Mouse (Mus musculus) kidney, embryonic 15.5 days (tissue): ENCODE measurements around the gene Sphk1. TPM values are rescaled to one million over a fixed set of nuclear protein-coding genes. Genes with fewer than 3 reads are reported as not detected.

Experiments
- ATAC-seq: fragments of 200-750 bp; cut with Nextera tagmentation; replicated peaks from 2 replicates; pipeline ENCODE4 v1.8.0; 2017; ENCODE audit warnings: moderate TSS enrichment; ENCODE audit not compliant: low FRiP score
- H3K27ac ChIP-seq: fragments of 300-500 bp; sonication (generic); 2 replicates; pipeline ENCODE4 v1.5.1; 2015; ENCODE audit warnings: mild to moderate bottlenecking, inconsistent platforms
- H3K27me3 ChIP-seq: fragments of 300-500 bp; sonication (generic); 2 replicates; pipeline ENCODE4 v1.6.1; 2015; ENCODE audit warnings: inconsistent platforms
- H3K36me3 ChIP-seq: fragments of 300-500 bp; sonication (generic); 2 replicates; pipeline ENCODE4 v1.6.1; 2015; ENCODE audit warnings: inconsistent platforms
- H3K4me1 ChIP-seq: fragments of 300-500 bp; sonication (generic); 2 replicates; pipeline ENCODE4 v1.6.1; 2015; ENCODE audit warnings: inconsistent platforms
- H3K4me2 ChIP-seq: fragments of 300-500 bp; sonication (generic); 2 replicates; pipeline ENCODE4 v1.6.1; 2015; ENCODE audit warnings: moderate library complexity, mild to moderate bottlenecking, inconsistent platforms
- H3K4me3 ChIP-seq: fragments of 300-500 bp; sonication (generic); replicated peaks from 2 replicates; pipeline ENCODE4 v1.5.1; 2015; ENCODE audit warnings: mild to moderate bottlenecking, inconsistent platforms
- H3K9ac ChIP-seq: fragments of 300-500 bp; sonication (generic); 2 replicates; pipeline ENCODE4 v1.6.1; 2015; ENCODE audit warnings: mild to moderate bottlenecking, inconsistent platforms
- H3K9me3 ChIP-seq: fragments of 300-500 bp; sonication (generic); replicated peaks from 2 replicates; pipeline ENCODE4 v1.6.1; 2016; ENCODE audit warnings: inconsistent platforms
- WGBS: fragments of 180-500 bp; shearing (Covaris S2); methylation state at CpG from one replicate; pipeline ENCODE4 v1.1.7; 2015; ENCODE audit warnings: mixed read lengths; 5-methylcytosine and 5-hydroxymethylcytosine counted together
- polyA plus RNA-seq: library from polyadenylated mRNA; unstranded; fragments of >200 nt; fragmentation: Nextera tagmentation; extraction: Ambion mirVana; gene quantifications from 2 replicates; pipeline ENCODE4 v1.2.1, GENCODE M21; 2015

Sphk1 gene
- polyA plus RNA-seq, 1 experiment from 2014 or later, result 6.3 TPM

DNA sequence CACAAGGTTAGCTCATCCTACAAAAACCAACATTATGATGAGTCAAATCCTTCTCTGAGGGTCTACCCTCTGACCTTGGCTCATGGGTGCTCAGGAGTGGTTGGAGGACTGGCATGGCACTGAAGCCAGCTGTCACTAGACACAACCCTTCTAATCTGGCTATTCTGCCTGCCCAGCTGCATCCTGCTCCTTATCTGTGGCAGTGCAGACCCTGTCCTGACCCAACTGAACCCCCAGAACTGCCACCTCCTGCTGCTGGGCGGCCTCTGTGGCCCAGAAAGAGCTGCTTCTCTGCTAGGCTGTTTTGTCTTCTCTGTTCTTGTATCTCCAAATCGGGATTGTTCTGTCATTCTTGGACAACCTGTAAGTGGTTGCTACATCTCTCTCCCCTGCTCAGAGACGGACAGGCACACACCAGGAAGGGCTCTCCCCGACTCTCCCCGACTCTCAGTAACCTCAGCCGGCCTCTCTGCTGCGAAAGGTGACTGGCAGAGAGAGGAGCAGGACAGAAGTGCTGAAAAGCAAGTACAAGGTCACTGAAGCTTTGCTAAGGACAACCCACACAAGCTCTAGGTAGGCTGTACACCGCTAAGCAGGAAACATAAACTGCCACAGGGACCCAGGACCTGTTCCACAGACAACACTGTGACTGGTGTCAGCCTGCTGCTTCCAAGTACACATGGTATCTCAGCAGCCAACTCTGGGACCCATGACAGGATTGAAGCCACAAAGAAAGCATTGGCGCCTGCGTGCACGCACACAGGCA, 18.7 kb downstream of the Sphk1 start:
- no peak overlapping the region for H3K27ac ChIP-seq
- no peaks in the 10 kb centered on the region for H3K9me3 ChIP-seq
- H3K27me3 ChIP-seq, result no peaks in the 10 kb centered on the region
- no peak for ATAC-seq
- H3K36me3 ChIP-seq, result peaks cover 37% of the 10 kb centered on the region
- no peak overlapping the region for H3K9ac ChIP-seq
- WGBS, result 76% methylated on average over 11 of the region's 11 CpGs
- H3K4me1 ChIP-seq, result peaks cover 26% of the 10 kb centered on the region
- no peak overlapping the region for H3K4me3 ChIP-seq
- H3K4me2 ChIP-seq, result no peak overlapping the region

DNA sequence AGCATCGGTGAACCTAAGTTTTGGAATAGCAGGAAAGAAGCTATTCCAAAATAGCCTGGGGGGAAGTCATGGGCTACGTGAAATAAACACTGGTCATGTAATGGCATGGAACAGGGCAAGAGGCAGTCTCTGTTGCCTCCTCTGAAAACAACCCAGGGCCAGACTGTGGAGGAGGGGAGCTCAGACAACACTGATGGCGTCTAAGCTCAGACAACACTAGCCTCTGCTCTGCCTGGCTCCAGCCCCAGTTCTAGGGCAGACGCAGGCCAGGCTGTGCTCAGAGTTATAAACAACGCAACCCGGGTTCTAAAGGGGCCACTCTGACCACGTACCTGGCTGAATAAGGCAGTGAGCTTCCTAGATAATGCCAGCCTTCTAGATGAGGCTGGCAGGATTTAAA, 20.0 kb downstream of the Sphk1 start:
- Histone ChIP-seq H3K27me3 (no peaks in the 10 kb centered on the region), H3K9me3 (no peaks in the 10 kb centered on the region), H3K4me2 (no peak overlapping the region), H3K4me3 (no peak overlapping the region), H3K27ac (peak overlapping the region; percentile 24; the same call in 1 of the 2 replicates), H3K36me3 (peaks cover 24% of the 10 kb centered on the region), H3K4me1 (peaks cover 37% of the 10 kb centered on the region), H3K9ac (no peak overlapping the region)
- ATAC-seq, result no peak
- 47% methylated on average over 7 of the region's 7 CpGs for WGBS

DNA sequence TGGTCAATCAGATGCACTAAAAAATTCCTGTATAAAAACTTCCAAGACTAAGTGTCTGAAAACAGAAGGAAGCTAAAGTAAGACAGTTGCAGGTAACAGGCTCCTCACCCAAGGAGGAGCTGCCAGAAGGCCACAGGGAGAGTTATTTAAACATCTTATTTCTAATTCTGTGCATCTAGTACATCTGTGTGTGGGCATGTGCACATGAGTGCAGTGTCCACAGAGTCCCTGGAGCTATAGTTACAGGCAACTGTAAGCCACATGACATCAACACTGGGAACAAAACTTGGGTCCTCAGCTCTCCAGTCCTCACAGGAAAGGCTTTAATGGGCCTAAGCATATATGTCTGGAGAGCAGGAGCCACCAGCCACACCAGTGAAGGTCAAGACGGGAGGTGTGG, 21.5 kb downstream of the Sphk1 start:
- WGBS, result 42% methylated on average over 1 of the region's 1 CpGs
- H3K4me1 ChIP-seq, result peaks cover 50% of the 10 kb centered on the region
- ATAC-seq, result no peak
- H3K9ac ChIP-seq, result no peak overlapping the region
- no peak overlapping the region for H3K27ac ChIP-seq
- H3K36me3 ChIP-seq, result peaks cover 10% of the 10 kb centered on the region; the same call in 1 of the 2 replicates
- no peak overlapping the region for H3K4me2 ChIP-seq
- H3K9me3 ChIP-seq, result no peaks in the 10 kb centered on the region
- H3K27me3 ChIP-seq, result no peaks in the 10 kb centered on the region
- H3K4me3 ChIP-seq, result no peak overlapping the region

DNA sequence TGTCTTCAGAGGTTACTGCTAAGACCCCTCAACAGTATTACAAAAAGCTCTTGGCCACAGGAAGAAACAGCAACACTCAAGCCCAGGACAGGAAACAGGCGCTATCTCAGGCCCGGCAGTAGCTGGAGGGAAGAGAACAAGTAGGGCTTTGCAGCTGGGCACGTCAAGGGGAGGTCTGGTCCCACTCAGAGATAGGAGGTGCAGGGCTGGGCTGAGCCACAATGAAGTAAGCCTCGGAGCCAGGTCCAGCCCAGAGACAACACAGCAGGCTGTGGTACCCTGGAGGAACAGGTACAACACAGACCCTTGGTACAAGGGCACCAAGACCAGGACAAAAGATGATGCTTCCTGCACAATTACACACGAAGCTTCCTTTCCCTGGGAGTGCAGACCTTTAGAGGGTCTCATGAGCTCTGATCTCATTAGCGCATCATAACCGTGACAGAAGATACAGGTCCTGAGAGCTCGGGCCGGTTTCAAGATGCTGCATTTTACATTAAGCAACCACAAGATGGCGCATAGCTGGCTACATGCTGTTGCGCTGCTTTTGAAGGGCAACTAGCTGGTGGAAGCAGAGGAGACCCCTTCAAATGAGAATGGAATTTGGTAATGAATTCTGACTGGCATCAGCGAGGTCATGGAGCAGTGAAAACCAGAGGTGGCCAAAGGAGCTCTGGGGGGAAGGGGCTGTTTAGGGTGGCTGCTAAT, 23.6 kb downstream of the Sphk1 start:
- no peaks in the 10 kb centered on the region for H3K36me3 ChIP-seq
- ATAC-seq, result no peak
- H3K9ac ChIP-seq, result no peak overlapping the region
- H3K4me3 ChIP-seq, result no peak overlapping the region
- H3K4me1 ChIP-seq, result peaks cover 50% of the 10 kb centered on the region
- no peaks in the 10 kb centered on the region for H3K9me3 ChIP-seq
- WGBS, result 43% methylated on average over 12 of the region's 12 CpGs
- H3K4me2 ChIP-seq, result no peak overlapping the region
- no peak overlapping the region for H3K27ac ChIP-seq
- H3K27me3 ChIP-seq, result no peaks in the 10 kb centered on the region

DNA sequence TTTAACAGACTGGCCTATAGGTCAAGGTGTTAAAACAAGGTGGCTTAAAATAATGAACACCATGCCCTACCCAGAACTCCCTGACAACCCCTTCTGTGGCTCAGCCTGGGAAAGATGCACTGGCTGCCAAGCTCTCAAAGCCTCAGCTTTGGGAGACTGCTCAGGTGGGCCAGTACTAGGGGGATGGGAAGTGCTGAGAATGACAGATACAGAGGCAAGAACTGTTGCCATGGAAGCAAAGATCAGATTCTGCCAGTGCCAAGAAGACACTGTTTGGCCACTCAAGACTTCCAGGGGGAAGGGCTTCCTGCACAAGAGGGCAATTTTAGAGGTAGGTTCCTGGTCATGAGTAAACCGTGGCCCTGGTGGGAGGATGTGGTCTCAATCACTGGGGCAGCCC, 24.8 kb downstream of the Sphk1 start:
- Histone ChIP-seq H3K9me3 (no peaks in the 10 kb centered on the region), H3K27me3 (no peaks in the 10 kb centered on the region), H3K4me2 (no peak overlapping the region), H3K4me1 (peaks cover 39% of the 10 kb centered on the region), H3K36me3 (no peaks in the 10 kb centered on the region), H3K9ac (no peak overlapping the region), H3K4me3 (no peak overlapping the region), H3K27ac (0 out of 2 replicates have a peak overlapping the region, but pooled peaks have one; percentile 37)
- ATAC-seq, result no peak
- 38% methylated on average over 1 of the region's 1 CpGs for WGBS

DNA sequence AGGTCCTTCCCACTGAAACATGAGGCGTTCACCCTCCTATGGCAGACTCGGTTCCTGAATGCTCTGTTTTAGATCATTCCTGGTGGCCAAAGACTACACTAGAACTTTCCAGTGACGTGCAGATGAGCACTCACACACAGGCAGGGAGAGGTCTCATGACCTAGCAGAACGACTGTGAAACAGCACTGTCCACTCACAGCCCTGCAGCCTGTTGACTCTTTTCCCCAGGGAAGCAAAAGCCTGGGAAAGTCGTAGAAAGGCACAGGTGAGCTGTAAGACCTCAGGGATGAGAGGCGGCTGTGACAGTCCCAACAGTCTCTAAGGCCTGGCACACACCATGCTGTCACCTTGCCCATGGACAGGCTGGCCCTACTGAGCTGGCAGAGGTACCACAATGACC, 25.6 kb downstream of the Sphk1 start:
- Histone ChIP-seq H3K4me2 (no peak overlapping the region), H3K9ac (no peak overlapping the region), H3K27ac (0 out of 2 replicates have a peak overlapping the region, but pooled peaks have one; percentile 37), H3K27me3 (no peaks in the 10 kb centered on the region), H3K4me1 (peaks cover 32% of the 10 kb centered on the region), H3K9me3 (no peaks in the 10 kb centered on the region), H3K4me3 (no peak overlapping the region), H3K36me3 (no peaks in the 10 kb centered on the region)
- 0 out of 2 replicates have a peak, but pooled peaks have one; percentile 23 for ATAC-seq
- 42% methylated on average over 6 of the region's 6 CpGs for WGBS

DNA sequence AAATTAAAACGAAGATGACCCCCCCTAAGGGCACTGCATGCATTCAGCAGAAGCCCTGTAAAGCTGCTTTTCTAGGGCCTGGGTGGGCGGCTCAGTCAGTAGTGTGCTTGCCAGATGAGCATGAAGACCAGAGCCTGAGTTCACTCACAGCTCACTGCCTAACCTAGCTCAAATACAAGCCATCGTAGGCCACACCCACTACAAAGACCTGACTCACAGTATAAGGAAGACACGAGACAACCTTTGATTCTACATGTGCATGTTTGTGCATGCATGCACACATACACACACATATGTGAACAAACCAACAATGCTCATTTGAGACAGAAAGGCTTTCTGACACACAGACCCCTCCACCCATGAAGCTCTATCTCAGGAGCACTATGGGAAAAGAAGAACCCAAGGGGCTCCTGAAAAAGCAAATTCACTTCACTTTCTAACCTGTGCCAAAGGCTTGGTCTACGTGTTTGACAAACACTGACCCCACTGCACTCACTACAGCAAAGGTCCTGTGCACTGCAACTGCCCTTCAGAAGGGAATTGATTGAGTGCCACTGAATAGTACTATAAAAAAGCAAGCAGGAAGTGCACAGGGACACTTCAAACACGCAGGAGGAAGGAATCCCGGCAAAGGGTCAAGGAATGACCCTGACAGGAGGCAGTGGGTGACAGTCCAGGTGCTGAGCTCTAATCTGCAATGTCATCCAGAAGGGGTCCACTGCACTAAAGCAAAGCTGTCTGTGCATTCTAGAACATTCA, 34.7 kb downstream of the Sphk1 start:
- Histone ChIP-seq H3K36me3 (no peaks in the 10 kb centered on the region), H3K27me3 (no peaks in the 10 kb centered on the region), H3K9ac (no peak overlapping the region), H3K27ac (no peak overlapping the region), H3K4me2 (no peak overlapping the region), H3K4me1 (peaks cover 5% of the 10 kb centered on the region), H3K4me3 (no peak overlapping the region), H3K9me3 (no peaks in the 10 kb centered on the region)
- ATAC-seq, result no peak
- 45% methylated on average over 7 of the region's 7 CpGs for WGBS

DNA sequence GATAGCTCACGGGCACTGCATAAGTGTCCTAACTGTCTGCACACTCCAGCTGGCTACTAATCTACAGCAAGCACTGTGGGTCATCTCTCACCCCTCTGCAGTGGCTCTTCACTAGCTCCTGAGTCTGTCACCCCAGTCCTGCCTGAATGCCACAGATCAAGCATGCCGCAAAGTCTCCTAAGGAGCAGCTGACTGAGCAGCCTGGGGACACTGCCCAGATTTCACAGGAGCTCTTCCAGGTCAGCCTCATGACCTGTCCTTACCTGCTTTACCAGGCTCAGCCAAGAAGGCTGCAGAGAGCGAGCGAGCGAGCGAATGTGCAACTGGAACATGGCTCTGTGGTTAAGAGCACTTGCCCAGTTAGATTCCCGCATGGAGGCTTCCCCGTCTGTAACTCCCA, 36.8 kb downstream of the Sphk1 start:
- Histone ChIP-seq H3K4me3 (no peak overlapping the region), H3K9ac (no peak overlapping the region), H3K9me3 (no peaks in the 10 kb centered on the region), H3K4me1 (peaks cover 13% of the 10 kb centered on the region), H3K27ac (no peak overlapping the region), H3K36me3 (no peaks in the 10 kb centered on the region), H3K4me2 (no peak overlapping the region), H3K27me3 (no peaks in the 10 kb centered on the region)
- ATAC-seq, result no peak
- WGBS, result 85% methylated on average over 8 of the region's 8 CpGs

DNA sequence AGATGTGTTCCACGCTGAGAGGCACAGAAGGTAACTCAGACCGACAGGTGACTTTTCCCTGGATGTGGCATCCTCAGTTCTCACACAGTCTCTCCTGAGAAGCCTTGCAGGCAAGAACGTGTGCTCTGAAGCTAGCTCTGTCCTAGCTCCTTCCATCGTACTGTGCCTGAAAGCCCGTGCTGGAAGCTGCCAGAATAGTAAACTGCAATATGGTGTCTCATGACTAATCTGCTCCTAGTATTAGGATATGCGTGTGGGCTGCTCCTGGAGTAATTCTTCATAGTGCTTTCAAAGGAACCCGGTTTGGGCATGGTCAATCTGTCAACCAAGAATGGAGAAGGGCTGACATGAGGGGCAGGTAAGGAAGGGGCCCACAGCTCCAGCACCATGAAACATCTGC, 40.1 kb downstream of the Sphk1 start:
- no peak for ATAC-seq
- H3K9me3 ChIP-seq, result no peaks in the 10 kb centered on the region
- H3K36me3 ChIP-seq, result no peaks in the 10 kb centered on the region
- no peak overlapping the region for H3K9ac ChIP-seq
- no peak overlapping the region for H3K4me3 ChIP-seq
- H3K4me1 ChIP-seq, result peaks cover 41% of the 10 kb centered on the region
- H3K27me3 ChIP-seq, result no peaks in the 10 kb centered on the region
- WGBS, result 78% methylated on average over 7 of the region's 7 CpGs
- no peak overlapping the region for H3K4me2 ChIP-seq
- no peak overlapping the region for H3K27ac ChIP-seq

DNA sequence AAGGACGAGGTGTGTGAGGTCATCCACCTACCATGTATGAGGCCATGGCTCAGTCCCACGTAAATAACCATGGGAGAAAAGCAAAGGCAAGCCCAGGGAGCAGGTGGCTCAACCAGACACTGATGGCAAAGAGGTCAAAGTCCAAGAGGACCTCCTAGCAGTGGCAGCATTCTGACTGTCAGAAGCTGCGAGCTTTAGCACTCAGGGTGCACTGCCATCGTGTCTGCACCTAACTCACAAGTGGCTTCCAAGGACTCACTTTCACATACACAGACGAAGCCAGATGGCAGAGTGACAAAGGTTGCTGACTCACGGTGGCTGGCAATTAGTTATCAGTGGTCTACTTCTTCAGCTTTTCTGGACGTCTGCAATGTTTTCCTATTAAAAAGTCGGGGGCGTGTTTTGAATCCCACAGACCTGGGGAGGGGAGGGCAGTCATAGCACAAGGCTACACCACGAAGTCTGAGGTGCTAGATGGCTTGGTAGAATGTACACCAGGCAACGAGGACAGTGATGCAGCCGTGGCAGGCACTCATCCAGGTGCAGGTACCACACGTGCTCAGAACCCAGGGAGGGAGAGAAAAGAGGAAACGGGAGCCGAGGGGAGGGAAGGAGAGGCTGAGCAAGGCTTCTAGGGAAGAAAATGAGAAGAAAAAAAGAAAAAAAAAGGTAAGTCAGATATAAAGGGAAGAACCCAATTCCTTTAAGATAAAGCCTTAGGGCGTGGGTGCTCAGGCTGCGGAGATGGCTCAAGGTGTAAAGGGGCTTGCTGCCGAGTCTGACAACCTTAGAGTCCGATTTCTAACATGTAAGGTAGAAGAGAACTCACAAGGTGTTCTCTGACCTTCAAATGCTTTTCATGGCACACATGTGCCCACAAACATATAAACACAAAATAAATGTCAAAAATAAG, 41.3 kb downstream of the Sphk1 start:
- Histone ChIP-seq H3K36me3 (no peaks in the 10 kb centered on the region), H3K27me3 (no peaks in the 10 kb centered on the region), H3K27ac (no peak overlapping the region), H3K4me3 (no peak overlapping the region), H3K9ac (no peak overlapping the region), H3K4me2 (no peak overlapping the region), H3K4me1 (peaks cover 51% of the 10 kb centered on the region), H3K9me3 (no peaks in the 10 kb centered on the region)
- WGBS, result 63% methylated on average over 19 of the region's 19 CpGs
- no peak for ATAC-seq

DNA sequence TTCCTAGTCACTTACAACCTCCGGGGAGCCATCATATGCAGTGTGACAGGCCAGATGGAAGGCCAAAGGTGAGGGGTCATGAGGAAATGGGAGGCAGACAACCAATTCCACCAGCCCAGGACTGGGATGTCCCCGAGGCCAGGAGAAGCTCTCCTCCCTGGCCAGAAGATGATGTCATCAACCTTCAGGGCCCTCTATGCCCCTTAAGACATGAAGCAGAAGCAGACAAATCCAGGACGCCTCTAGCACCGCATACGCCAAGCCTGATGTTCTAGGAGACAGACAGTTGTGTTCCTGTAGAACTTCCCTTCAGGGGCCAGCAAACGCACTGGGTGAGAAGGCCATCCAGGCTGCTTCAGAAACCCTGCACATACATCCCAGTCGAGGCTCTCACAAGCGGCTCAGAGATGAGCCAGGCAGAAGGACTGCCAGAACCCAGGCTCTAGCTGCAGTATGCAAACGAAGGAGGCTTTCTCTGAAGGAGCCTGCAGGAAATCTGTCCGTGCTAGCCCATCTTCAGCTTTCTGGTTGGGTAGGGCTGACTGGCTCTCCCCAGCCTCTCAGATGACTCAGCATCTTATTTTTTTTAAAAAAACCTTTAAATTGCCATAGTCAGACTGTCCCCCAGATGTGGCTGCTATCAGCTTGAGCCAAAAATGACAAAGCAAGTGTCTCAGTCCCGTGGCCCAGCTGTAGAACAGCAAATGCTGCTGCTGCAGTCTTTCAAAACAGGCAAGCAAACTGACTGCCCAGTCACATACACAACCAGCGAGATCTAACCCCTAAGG, 42.2 kb downstream of the Sphk1 start:
- no peaks in the 10 kb centered on the region for H3K36me3 ChIP-seq
- peaks cover 51% of the 10 kb centered on the region for H3K4me1 ChIP-seq
- no peak overlapping the region for H3K4me3 ChIP-seq
- peak overlapping the region; percentile 29; the same call in 1 of the 2 replicates for H3K27ac ChIP-seq
- no peaks in the 10 kb centered on the region for H3K27me3 ChIP-seq
- no peaks in the 10 kb centered on the region for H3K9me3 ChIP-seq
- no peak overlapping the region for H3K9ac ChIP-seq
- no peak overlapping the region for H3K4me2 ChIP-seq
- 50% methylated on average over 12 of the region's 12 CpGs for WGBS
- no peak; the same call in 1 of the 2 replicates for ATAC-seq
